Mouse (Mus musculus) liver, adult 2 months (tissue): ENCODE measurements around the gene Pcdh8.

Source experiments
- CTCF ChIP-seq: fragments of 200-500 bp; IDR thresholded peaks from 2 replicates; pipeline ENCODE4 v1.5.1; 2011; ENCODE audit warnings: low read depth, low read length, control low read depth
- POLR2A ChIP-seq: fragments of 200-500 bp; IDR thresholded peaks from 2 replicates; pipeline ENCODE4 v1.6.1; 2011; ENCODE audit warnings: low read length, control low read depth; ENCODE audit not compliant: insufficient read depth; ENCODE audit errors: extremely low read depth

DNA sequence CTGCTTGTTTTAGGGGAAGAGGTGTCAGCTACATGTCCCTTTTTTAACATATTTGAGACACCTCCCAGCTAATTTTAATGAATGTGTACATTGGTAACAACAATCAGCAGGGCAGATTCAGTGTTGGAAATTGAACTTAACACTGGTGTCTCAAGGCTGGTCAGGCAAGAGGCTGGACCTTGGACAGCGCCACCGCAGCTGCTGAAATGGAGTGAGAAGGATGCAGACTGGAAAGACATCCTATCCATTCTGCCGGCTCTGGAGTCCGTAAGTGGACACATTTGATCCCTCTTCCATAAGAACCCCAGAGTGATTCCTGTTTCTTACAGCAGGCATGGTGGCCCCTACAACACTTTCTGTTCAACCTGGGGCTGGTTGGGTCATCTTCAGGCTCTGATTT is 14.3 kb upstream of the Pcdh8 start:
- no peak for TF ChIP-seq POLR2A
- TF ChIP-seq CTCF = no peak
